Mouse (Mus musculus): ENCODE results near the gene Myo1a.

Gene Myo1a

DNA sequence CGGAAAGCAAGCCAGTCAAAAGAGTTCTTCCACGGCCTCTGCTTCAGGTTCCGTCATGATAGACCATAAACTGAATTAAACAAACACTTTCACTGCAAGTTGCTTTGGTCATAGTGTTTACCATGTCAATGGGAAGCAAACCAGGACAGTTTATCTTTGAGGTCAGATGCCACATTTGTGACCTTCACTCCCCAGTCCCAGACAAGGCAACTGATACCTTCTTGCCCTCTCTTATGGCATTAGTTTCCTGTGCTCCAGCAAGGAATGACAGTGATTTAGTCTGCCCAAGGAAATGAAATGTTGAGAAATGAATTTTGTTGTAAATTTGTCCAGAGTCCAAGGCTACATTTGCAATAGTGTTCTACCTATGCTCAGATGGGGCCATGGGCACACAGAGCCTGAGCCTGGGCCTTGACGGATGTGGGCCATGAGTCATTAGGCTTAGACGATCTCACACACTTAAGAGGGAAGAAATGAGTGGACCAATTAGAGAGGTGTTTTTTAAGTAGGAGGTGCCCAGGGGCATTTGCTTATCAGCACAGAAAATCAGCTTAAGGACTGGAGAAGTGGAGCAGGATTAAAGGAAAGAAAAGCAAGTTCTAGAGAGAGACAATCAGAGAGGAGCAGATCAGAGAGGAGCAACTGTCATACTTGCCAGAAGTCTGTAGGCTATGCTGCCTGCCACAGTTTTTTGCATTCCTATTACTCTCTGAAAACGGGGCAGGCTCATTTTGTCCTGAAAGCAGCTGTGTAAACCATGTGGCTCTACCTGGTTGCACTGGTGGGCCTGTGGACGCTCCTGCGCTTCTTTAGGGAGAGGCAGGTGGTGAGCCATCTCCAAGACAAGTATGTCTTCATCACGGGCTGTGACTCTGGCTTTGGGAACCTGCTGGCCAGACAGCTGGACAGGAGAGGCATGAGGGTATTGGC is 54.5 kb downstream of the Myo1a start, which contains the start of the genes Rdh1 and Rdh16f1:
Gene Rdh1 (plus strand): TSS at position 541 of the 930 bp plus-strand sequence.
Gene Rdh16f1 (plus strand): TSS at position 607 of the 930 bp plus-strand sequence.
- DNase-seq (ENCODE audit: low spot score in 2 of 2): no peak

DNA sequence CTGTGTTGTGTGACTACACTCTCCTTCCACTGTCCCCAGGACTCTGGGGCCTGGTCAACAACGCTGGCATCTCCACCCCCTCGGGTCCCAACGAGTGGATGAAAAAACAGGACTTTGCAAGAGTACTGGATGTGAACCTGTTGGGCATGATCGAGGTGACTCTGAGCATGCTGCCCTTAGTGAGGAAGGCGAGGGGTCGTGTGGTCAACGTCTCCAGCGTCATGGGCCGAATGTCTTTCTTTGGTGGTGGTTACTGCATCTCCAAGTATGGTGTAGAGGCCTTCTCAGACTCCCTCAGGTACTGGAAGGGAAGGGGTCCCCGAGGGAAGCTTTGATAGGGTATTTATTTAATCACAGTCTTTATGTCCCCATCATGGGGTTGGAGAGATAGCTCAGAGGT is 58.0 kb downstream of the Myo1a start:
- DNase-seq (ENCODE audit: low spot score in 2 of 2): peak in 1 of 2 experiments; percentile 2

GRCm38 (mm10) chr10:127763914-127764680 is 59.1 kb downstream of the Myo1a start:
- no peak for DNase-seq (ENCODE audit: low spot score in 2 of 2)

DNA sequence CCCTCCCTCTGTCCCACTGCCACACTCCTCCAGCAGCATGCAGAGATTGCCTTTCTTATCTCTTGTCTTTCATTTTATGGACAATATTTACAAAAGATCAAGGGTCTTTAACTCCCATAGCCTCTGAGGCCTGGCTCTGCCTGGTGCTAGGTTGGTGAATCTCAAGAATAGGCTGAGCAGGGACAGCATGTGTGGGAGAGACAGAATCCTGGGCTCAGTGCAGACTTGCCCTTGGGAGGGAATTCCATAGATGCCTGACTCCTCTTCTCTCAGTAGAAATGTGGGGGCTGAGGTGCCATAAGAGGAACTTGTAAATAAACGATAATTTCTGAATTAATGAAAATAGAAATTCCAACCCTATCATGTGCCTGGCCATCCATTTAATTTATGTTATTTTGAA is 61.6 kb downstream of the Myo1a start:
- DNase-seq (ENCODE audit: low spot score in 2 of 2): no peak
